Mouse (Mus musculus): Measurements from ENCODE around the gene Hoxc10. TPM values are rescaled to one million over a fixed set of nuclear protein-coding genes. Genes with fewer than 3 reads are reported as not detected.

Gene Hoxc10
- polyA plus RNA-seq, 1 experiment = not detected

GRCm38 (mm10) chr15:102942739-102943467 is 23.7 kb upstream of the Hoxc10 start:
- no peak for DNase-seq (ENCODE audit: extremely low spot score in 1 of 2, low spot score in 1 of 2)

- DNase-seq (ENCODE audit: extremely low spot score in 1 of 2, low spot score in 1 of 2) = no peak
Observed at GRCm38 (mm10) chr15:102943468-102943813, 23.2 kb upstream of the Hoxc10 start.

- no peak for DNase-seq (ENCODE audit: extremely low spot score in 1 of 2, low spot score in 1 of 2)
Observed at GRCm38 (mm10) chr15:102945185-102946077, 21.2 kb upstream of the Hoxc10 start.

- DNase-seq (ENCODE audit: extremely low spot score in 1 of 2, low spot score in 1 of 2) = no peak
Observed at GRCm38 (mm10) chr15:102947276-102947675, 19.3 kb upstream of the Hoxc10 start.

- DNase-seq (ENCODE audit: extremely low spot score in 1 of 2, low spot score in 1 of 2) = no peak
Observed at GRCm38 (mm10) chr15:102948842-102949241, 17.8 kb upstream of the Hoxc10 start.

- DNase-seq (ENCODE audit: extremely low spot score in 1 of 2, low spot score in 1 of 2) = no peak
Observed at GRCm38 (mm10) chr15:102949696-102950095, 16.9 kb upstream of the Hoxc10 start.

- DNase-seq (ENCODE audit: extremely low spot score in 1 of 2, low spot score in 1 of 2) = no peak
Observed at GRCm38 (mm10) chr15:102950877-102951276, 15.7 kb upstream of the Hoxc10 start.

GRCm38 (mm10) chr15:102953561-102953960 is 13.0 kb upstream of the Hoxc10 start:
- DNase-seq (ENCODE audit: extremely low spot score in 1 of 2, low spot score in 1 of 2) = no peak

- no peak for DNase-seq (ENCODE audit: extremely low spot score in 1 of 2, low spot score in 1 of 2)
Observed at GRCm38 (mm10) chr15:102954192-102955006, 12.2 kb upstream of the Hoxc10 start, which contains the start of gene Hoxc11. Gene Hoxc11 (plus strand): TSS chr15:102954427.

- DNase-seq (ENCODE audit: extremely low spot score in 1 of 2, low spot score in 1 of 2) = no peak
Observed at GRCm38 (mm10) chr15:102955007-102955382, 11.6 kb upstream of the Hoxc10 start.

- no peak for DNase-seq (ENCODE audit: extremely low spot score in 1 of 2, low spot score in 1 of 2)
Observed at GRCm38 (mm10) chr15:102955833-102956640, 10.6 kb upstream of the Hoxc10 start.

- no peak for DNase-seq (ENCODE audit: extremely low spot score in 1 of 2, low spot score in 1 of 2)
Observed at GRCm38 (mm10) chr15:102956906-102957305, 9.7 kb upstream of the Hoxc10 start.

- no peak for DNase-seq (ENCODE audit: extremely low spot score in 1 of 2, low spot score in 1 of 2)
Observed at GRCm38 (mm10) chr15:102959663-102960191, 6.9 kb upstream of the Hoxc10 start.

- DNase-seq (ENCODE audit: extremely low spot score in 1 of 2, low spot score in 1 of 2) = no peak
Observed at GRCm38 (mm10) chr15:102961728-102962127, 4.9 kb upstream of the Hoxc10 start.

GRCm38 (mm10) chr15:102962492-102962891 is 4.1 kb upstream of the Hoxc10 start:
- DNase-seq (ENCODE audit: extremely low spot score in 1 of 2, low spot score in 1 of 2) = no peak

GRCm38 (mm10) chr15:102963259-102963658 is 3.3 kb upstream of the Hoxc10 start:
- DNase-seq (ENCODE audit: extremely low spot score in 1 of 2, low spot score in 1 of 2) = no peak

GRCm38 (mm10) chr15:102963671-102964640 is 2.6 kb upstream of the Hoxc10 start:
- no peak for DNase-seq (ENCODE audit: extremely low spot score in 1 of 2, low spot score in 1 of 2)

GRCm38 (mm10) chr15:102965003-102965891 is 1.3 kb upstream of the Hoxc10 start:
- DNase-seq (ENCODE audit: extremely low spot score in 1 of 2, low spot score in 1 of 2) = no peak

Measured in frontal cortex, adult 2 months (tissue).